Mouse (Mus musculus): ENCODE results near the gene Gm17019. TPM values are rescaled to one million over a fixed set of nuclear protein-coding genes. Genes with fewer than 3 reads are reported as not detected.
"Not testable (repeated sequence)": the region's sequence is repeated elsewhere in the genome, so short reads cannot be mapped to it uniquely, and the experiment has no call there.

The Gm17019 gene
- polyA plus RNA-seq, 1 experiment from 2014 or later, result not detected

DNA sequence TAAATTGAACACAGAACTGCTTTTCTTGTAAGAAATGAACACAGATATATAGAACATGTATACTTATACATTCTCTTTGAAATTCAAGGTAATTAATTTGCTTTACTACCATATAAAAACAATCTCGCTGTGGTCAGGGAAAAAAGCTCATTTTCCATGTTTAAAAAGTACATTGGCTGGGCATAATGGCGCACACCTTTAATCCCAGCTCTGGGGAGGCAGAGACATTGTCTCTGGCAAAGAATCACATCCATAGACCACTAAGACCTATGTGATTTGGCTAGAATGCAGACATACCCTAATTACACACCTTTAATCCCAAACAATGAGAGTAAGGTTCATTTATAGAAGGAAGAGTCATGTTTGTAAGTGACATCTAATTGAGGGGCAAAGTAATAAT, 12.7 kb downstream of the Gm17019 start:
- WGBS, result 71% methylated on average over 2 of the region's 2 CpGs
- H3K9me3 ChIP-seq, result peaks cover 25% of the 10 kb centered on the region
- H3K36me3 ChIP-seq; H3K4me1 ChIP-seq; H3K4me3 ChIP-seq; H3K9ac ChIP-seq; ATAC-seq (ENCODE audit: low FRiP score, low read depth); H3K27ac ChIP-seq; H3K27me3 ChIP-seq; H3K4me2 ChIP-seq (replicated peaks): not testable (repeated sequence)

GRCm38 (mm10) chr5:15010639-15011582, 21.9 kb downstream of the Gm17019 start:
- H3K27ac ChIP-seq; H3K9ac ChIP-seq; H3K4me3 ChIP-seq; H3K36me3 ChIP-seq; H3K4me1 ChIP-seq; H3K4me2 ChIP-seq (replicated peaks); H3K27me3 ChIP-seq: not testable (repeated sequence)
- peak; percentile 44; the same call in 1 of the 2 replicates for ATAC-seq (ENCODE audit: low FRiP score, low read depth)
- H3K9me3 ChIP-seq, result peaks cover 29% of the 10 kb centered on the region
- 84% methylated on average over 11 of the region's 11 CpGs for WGBS

GRCm38 (mm10) chr5:15006907-15007306, 25.9 kb downstream of the Gm17019 start:
- not testable (repeated sequence) for H3K9ac ChIP-seq; H3K4me2 ChIP-seq (replicated peaks); ATAC-seq (ENCODE audit: low FRiP score, low read depth); H3K27me3 ChIP-seq; H3K4me1 ChIP-seq; H3K27ac ChIP-seq; H3K4me3 ChIP-seq; H3K36me3 ChIP-seq
- 58% methylated on average over 3 of the region's 3 CpGs for WGBS
- H3K9me3 ChIP-seq, result peaks cover 39% of the 10 kb centered on the region

- 67% methylated on average over 3 of the region's 3 CpGs for WGBS
- not testable (repeated sequence) for H3K4me2 ChIP-seq (replicated peaks); H3K36me3 ChIP-seq; ATAC-seq (ENCODE audit: low FRiP score, low read depth); H3K9ac ChIP-seq; H3K4me1 ChIP-seq; H3K27me3 ChIP-seq; H3K4me3 ChIP-seq; H3K27ac ChIP-seq
- peaks cover 35% of the 10 kb centered on the region for H3K9me3 ChIP-seq
Observed at GRCm38 (mm10) chr5:15006288-15006687, 26.5 kb downstream of the Gm17019 start.

GRCm38 (mm10) chr5:15005584-15005983, 27.2 kb downstream of the Gm17019 start:
- 58% methylated on average over 3 of the region's 4 CpGs for WGBS
- peaks cover 29% of the 10 kb centered on the region for H3K9me3 ChIP-seq
- not testable (repeated sequence) for H3K27ac ChIP-seq; H3K4me3 ChIP-seq; H3K27me3 ChIP-seq; H3K9ac ChIP-seq; H3K4me2 ChIP-seq (replicated peaks); H3K36me3 ChIP-seq; H3K4me1 ChIP-seq
- ATAC-seq (ENCODE audit: low FRiP score, low read depth), result peak; percentile 45; the same call in 1 of the 2 replicates

GRCm38 (mm10) chr5:15004569-15005562, 27.9 kb downstream of the Gm17019 start:
- H3K4me2 ChIP-seq (replicated peaks); H3K36me3 ChIP-seq; H3K4me3 ChIP-seq; H3K9ac ChIP-seq; H3K4me1 ChIP-seq; H3K27ac ChIP-seq; H3K27me3 ChIP-seq: not testable (repeated sequence)
- ATAC-seq (ENCODE audit: low FRiP score, low read depth), result peak; percentile 89
- H3K9me3 ChIP-seq, result peaks cover 33% of the 10 kb centered on the region
- 78% methylated on average over 5 of the region's 5 CpGs for WGBS

DNA sequence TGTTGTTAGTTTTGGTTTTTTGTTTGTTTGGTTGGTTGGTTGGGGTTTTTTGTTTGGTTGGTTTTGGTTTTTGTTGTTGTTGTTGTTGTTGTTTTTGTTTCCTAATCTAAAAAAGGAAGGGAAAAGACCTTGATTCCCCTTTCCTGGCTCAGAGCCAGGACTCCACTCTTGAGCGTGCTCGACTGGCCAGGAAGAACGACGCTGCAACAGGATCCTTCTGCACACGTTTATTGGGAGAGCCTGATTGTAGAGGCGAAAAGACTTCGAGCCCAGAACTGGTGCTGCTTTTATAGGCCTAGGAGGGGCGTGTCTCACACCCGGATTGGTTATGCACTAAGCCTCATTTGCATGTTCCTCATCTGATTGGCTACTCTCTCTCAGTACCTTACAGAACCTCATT, 34.7 kb downstream of the Gm17019 start:
- H3K4me2 ChIP-seq (replicated peaks); H3K36me3 ChIP-seq; H3K9ac ChIP-seq; H3K27me3 ChIP-seq; H3K4me1 ChIP-seq; H3K27ac ChIP-seq; H3K4me3 ChIP-seq: not testable (repeated sequence)
- H3K9me3 ChIP-seq, result peaks cover 21% of the 10 kb centered on the region
- WGBS, result 75% methylated on average over 9 of the region's 9 CpGs
- 0 out of 2 replicates have a peak, but pooled peaks have one; percentile 57 for ATAC-seq (ENCODE audit: low FRiP score, low read depth)

DNA sequence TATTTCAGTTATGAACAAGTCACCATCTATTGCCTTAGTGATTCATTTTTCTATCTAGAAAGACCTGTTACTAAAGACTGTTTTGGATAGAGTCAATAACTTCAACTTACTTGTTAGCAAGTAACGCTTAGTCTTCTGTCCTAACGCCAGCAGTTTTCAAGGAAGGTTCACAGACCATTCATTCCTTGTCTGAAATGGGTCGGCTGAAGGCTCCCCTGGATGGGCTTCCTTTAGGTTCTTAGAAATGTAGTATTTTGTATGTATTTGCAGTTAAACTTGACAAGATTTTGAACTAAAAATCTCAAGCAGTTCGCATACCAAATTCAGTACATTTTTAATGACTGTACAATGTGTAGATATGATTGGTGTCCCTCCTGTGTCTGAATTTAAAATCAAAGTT, 35.2 kb downstream of the Gm17019 start:
- H3K36me3 ChIP-seq; H3K27me3 ChIP-seq; ATAC-seq (ENCODE audit: low FRiP score, low read depth); H3K4me1 ChIP-seq; H3K9ac ChIP-seq; H3K4me2 ChIP-seq (replicated peaks); H3K27ac ChIP-seq; H3K4me3 ChIP-seq: not testable (repeated sequence)
- 84% methylated on average over 4 of the region's 4 CpGs for WGBS
- H3K9me3 ChIP-seq, result peaks cover 21% of the 10 kb centered on the region

GRCm38 (mm10) chr5:14996670-14997249, 36.0 kb downstream of the Gm17019 start:
- H3K9ac ChIP-seq; H3K4me2 ChIP-seq (replicated peaks); ATAC-seq (ENCODE audit: low FRiP score, low read depth); H3K36me3 ChIP-seq; H3K4me3 ChIP-seq; H3K27me3 ChIP-seq; H3K27ac ChIP-seq; H3K4me1 ChIP-seq: not testable (repeated sequence)
- WGBS, result 69% methylated on average over 7 of the region's 7 CpGs
- peaks cover 21% of the 10 kb centered on the region for H3K9me3 ChIP-seq

GRCm38 (mm10) chr5:14994124-14994523, 38.7 kb downstream of the Gm17019 start:
- not testable (repeated sequence) for H3K4me2 ChIP-seq (replicated peaks); H3K4me3 ChIP-seq; H3K9ac ChIP-seq; H3K4me1 ChIP-seq; H3K27ac ChIP-seq; H3K36me3 ChIP-seq; H3K27me3 ChIP-seq
- peak; percentile 81; the same call in 1 of the 2 replicates for ATAC-seq (ENCODE audit: low FRiP score, low read depth)
- 85% methylated on average over 6 of the region's 6 CpGs for WGBS
- peaks cover 23% of the 10 kb centered on the region for H3K9me3 ChIP-seq

GRCm38 (mm10) chr5:14990375-14991158, 42.2 kb downstream of the Gm17019 start:
- not testable (repeated sequence) for H3K27ac ChIP-seq; H3K4me3 ChIP-seq; H3K27me3 ChIP-seq; H3K4me1 ChIP-seq; H3K4me2 ChIP-seq (replicated peaks); H3K9ac ChIP-seq; H3K36me3 ChIP-seq
- peak; percentile 61; the same call in 1 of the 2 replicates for ATAC-seq (ENCODE audit: low FRiP score, low read depth)
- H3K9me3 ChIP-seq, result peaks cover 18% of the 10 kb centered on the region
- WGBS, result 76% methylated on average over 8 of the region's 8 CpGs
